ENCODE assay signal across 8 mouse cellular contexts in genomic region chr16:97462481-97463181, GRCm38 (mm10). TPM values are rescaled to one million over a fixed set of nuclear protein-coding genes. Genes with fewer than 3 reads are reported as not detected.
DNase-seq lines count a peak whose midpoint lies in the region; ATAC-seq lines count a peak whose summit lies in the region.

Mx1 (minus strand) TSS chr16:97462907.

- no peaks in the 10 kb centered on the region for H3K36me3 ChIP-seq in embryonic facial prominence, embryonic 14.5 days (ENCODE audit: control insufficient read depth, insufficient read depth, low read length)

- peaks cover 8% of the 10 kb centered on the region; the same call in 1 of the 2 replicates for H3K4me1 ChIP-seq in embryonic facial prominence, embryonic 14.5 days (ENCODE audit: control insufficient read depth, insufficient read depth, low read length)

- H3K4me3 ChIP-seq in embryonic facial prominence, embryonic 14.5 days (ENCODE audit: low read depth, low read length), result no peak within 1 kb of the TSS

- H3K9me3 ChIP-seq in embryonic facial prominence, embryonic 14.5 days (ENCODE audit: control insufficient read depth, low read length), result 0 out of 2 replicates have a peak, but pooled peaks cover 3% of the 10 kb centered on the region

- H3K4me2 ChIP-seq in embryonic facial prominence, embryonic 14.5 days (ENCODE audit: low read depth, low read length), result no peak within 1 kb of the TSS

- no peak within 1 kb of the TSS for H3K27ac ChIP-seq in embryonic facial prominence, embryonic 14.5 days (replicated peaks; ENCODE audit: low read depth, low read length)

- 16% methylated on average over 4 of the region's 4 CpGs for WGBS in embryonic facial prominence, embryonic 14.5 days

- H3K27me3 ChIP-seq in embryonic facial prominence, embryonic 14.5 days (replicated peaks; ENCODE audit: control insufficient read depth, insufficient read depth, low read length), result no peaks in the 10 kb centered on the region

- intact Hi-C loops in heart, postnatal 14 days (cut with DNase I), result no loop called here

- H3K9ac ChIP-seq in embryonic facial prominence, embryonic 14.5 days (ENCODE audit: low read depth, low read length), result no peak within 1 kb of the TSS

- peak; percentile 83 for ATAC-seq in embryonic facial prominence, embryonic 14.5 days (ENCODE audit: low read depth)

- DNase-seq in heart, adult 11 months, result peak; percentile 94
- DNase-seq in heart, postnatal 14 days, result no peak
- DNase-seq in B cell, adult 2 months, result peak; percentile 34 to 40
- peak; percentile 79 for DNase-seq in embryonic facial prominence, embryonic 14.5 days (ENCODE audit: low spot score)
- DNase-seq in lung, postnatal 10 days, result peak; percentile 25
- no peak for DNase-seq in cerebellum, adult 9-10 months
- DNase-seq in kidney, postnatal 10 days, result no peak
- no peak for DNase-seq in layer of hippocampus, adult 9-11 months

RNA-seq across cellular contexts. Expression of gene Mx1, which starts in this region (rescaled TPM):
- 1 to 10 TPM; 1.0 to 1.1 TPM for total RNA-seq in heart, postnatal 14 days (2021)
- 0.18 and 0.53 TPM in 2 replicates for polyA plus RNA-seq in embryonic facial prominence, embryonic 14.5 days (2014; fragmentation: Nextera tagmentation; extraction: Ambion mirVana)

Comparison
In these comparisons a context has a peak if more than half of its experiments do, and no peak if none do; other contexts are left out.
1. DNase-seq: peak in heart, adult 11 months (single experiment), B cell, adult 2 months (2 of 2) and lung, postnatal 10 days (single experiment); none in heart, postnatal 14 days (0 of 2), cerebellum, adult 9-10 months (single experiment), kidney, postnatal 10 days (single experiment) and layer of hippocampus, adult 9-11 months (single experiment).
2. Peak in DNase-seq and ATAC-seq in embryonic facial prominence, embryonic 14.5 days; RNA of the gene not detected or under 1 TPM.